Mouse (Mus musculus) stomach, embryonic 14.5 days (tissue): ENCODE results near the gene Pomc. TPM values are rescaled to one million over a fixed set of nuclear protein-coding genes. Genes with fewer than 3 reads are reported as not detected.

Source experiments
- ATAC-seq: fragments of 200-750 bp; cut with Nextera tagmentation; 2 replicates; pipeline ENCODE4 v1.8.0; 2017; ENCODE audit warnings: low read depth, moderate TSS enrichment; ENCODE audit not compliant: insufficient number of reproducible peaks, insufficient read depth, low FRiP score
- H3K27ac ChIP-seq: fragments of 300-500 bp; sonication (generic); 2 replicates; pipeline ENCODE4 v1.5.1; 2014; ENCODE audit warnings: mild to moderate bottlenecking, low read length, moderate library complexity, mixed read lengths
- H3K27me3 ChIP-seq: fragments of 300-500 bp; sonication (generic); 2 replicates; pipeline ENCODE4 v1.6.1; 2014; ENCODE audit warnings: low read length, control low read depth, mixed read lengths; ENCODE audit not compliant: control insufficient read depth, insufficient read depth
- H3K36me3 ChIP-seq: fragments of 300-500 bp; sonication (generic); 2 replicates; pipeline ENCODE4 v1.6.1; 2014; ENCODE audit warnings: mild to moderate bottlenecking, control low read depth, low read length, moderate library complexity, mixed read lengths; ENCODE audit not compliant: control insufficient read depth, insufficient read depth
- H3K4me1 ChIP-seq: fragments of 300-500 bp; sonication (generic); 2 replicates; pipeline ENCODE4 v1.6.1; 2014; ENCODE audit warnings: low read length, control low read depth, mixed read lengths; ENCODE audit not compliant: control insufficient read depth, insufficient read depth
- H3K4me2 ChIP-seq: fragments of 300-500 bp; sonication (generic); replicated peaks from 2 replicates; pipeline ENCODE4 v1.6.1; 2014; ENCODE audit warnings: low read depth, low read length, control low read depth
- H3K4me3 ChIP-seq: fragments of 300-500 bp; sonication (generic); 2 replicates; pipeline ENCODE4 v1.5.1; 2014; ENCODE audit warnings: low read depth, low read length, control low read depth
- H3K9ac ChIP-seq: fragments of 300-500 bp; sonication (generic); replicated peaks from 2 replicates; pipeline ENCODE4 v1.6.1; 2014; ENCODE audit warnings: low read depth, mild to moderate bottlenecking, control low read depth, low read length, moderate library complexity, mixed read lengths
- H3K9me3 ChIP-seq: fragments of 300-500 bp; sonication (generic); 2 replicates; pipeline ENCODE4 v1.6.1; 2016; ENCODE audit warnings: low read depth, low read length, control low read depth; ENCODE audit not compliant: control insufficient read depth
- WGBS: fragments of 180-500 bp; shearing (Covaris S2); extraction: QIAGEN DNeasy Blood & Tissue Kit; methylation state at CpG from one replicate; pipeline ENCODE4 v1.1.7; 2014; 5-methylcytosine and 5-hydroxymethylcytosine counted together
- polyA plus RNA-seq: library from polyadenylated mRNA; unstranded; fragments of >200 nt; fragmentation: Nextera tagmentation; extraction: Ambion mirVana; gene quantifications from 2 replicates; pipeline ENCODE4 v1.2.1, GENCODE M21; 2014

Pomc gene
- polyA plus RNA-seq, 1 experiment from 2014 or later, result 2.6 TPM

DNA sequence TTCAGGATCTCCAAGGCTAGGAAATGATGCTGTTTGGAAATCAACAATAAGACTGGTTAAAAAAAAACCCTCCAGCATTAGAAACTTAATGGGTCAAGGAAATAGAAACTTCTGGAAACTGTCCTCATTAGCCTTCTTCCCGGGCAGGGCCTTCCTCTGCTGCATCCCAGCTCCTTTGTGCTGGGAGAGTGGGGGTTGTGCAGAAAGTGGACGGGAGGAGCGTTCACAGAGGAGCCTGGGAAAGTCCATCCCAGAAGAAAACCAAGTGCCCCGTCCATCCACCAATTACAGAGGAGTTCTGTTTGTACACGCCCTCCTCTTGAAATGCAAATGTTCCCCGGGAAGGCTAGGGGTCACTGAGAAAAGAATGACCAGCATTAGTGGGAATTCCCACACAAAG lies 49.9 kb downstream of the Pomc start:
- WGBS, result 30% methylated on average over 6 of the region's 6 CpGs
- Histone ChIP-seq H3K4me1 (peaks cover 11% of the 10 kb centered on the region; the same call in 1 of the 2 replicates), H3K4me3 (no peak overlapping the region), H3K36me3 (no peaks in the 10 kb centered on the region), H3K27ac (no peak overlapping the region), H3K27me3 (no peaks in the 10 kb centered on the region), H3K4me2 (no peak overlapping the region), H3K9ac (no peak overlapping the region), H3K9me3 (no peaks in the 10 kb centered on the region)
- no peak for ATAC-seq

DNA sequence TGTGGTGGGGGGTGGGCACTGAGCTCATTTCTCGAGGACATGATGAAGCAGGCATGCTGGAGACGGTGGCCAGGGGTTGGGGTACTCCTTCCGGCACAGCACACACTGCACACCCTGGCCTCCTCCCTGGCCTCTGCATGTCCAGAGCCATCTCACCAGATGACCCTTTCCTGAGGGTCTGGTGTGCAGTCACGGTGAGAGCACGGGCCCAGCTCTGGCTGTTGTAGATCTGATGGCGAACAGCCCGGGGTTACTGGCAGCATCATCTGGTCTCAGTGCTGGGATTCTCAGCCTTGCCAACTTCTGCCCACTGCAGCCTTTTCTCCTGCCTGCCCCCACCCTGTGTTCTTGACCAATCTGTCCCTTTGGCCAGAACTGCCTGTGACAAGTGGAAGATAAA lies 51.3 kb downstream of the Pomc start:
- no peak for ATAC-seq
- no peaks in the 10 kb centered on the region for H3K9me3 ChIP-seq
- H3K4me2 ChIP-seq, result no peak overlapping the region
- H3K27ac ChIP-seq, result no peak overlapping the region
- 74% methylated on average over 7 of the region's 7 CpGs for WGBS
- H3K4me3 ChIP-seq, result no peak overlapping the region
- H3K36me3 ChIP-seq, result no peaks in the 10 kb centered on the region
- H3K4me1 ChIP-seq, result peaks cover 11% of the 10 kb centered on the region; the same call in 1 of the 2 replicates
- H3K9ac ChIP-seq, result no peak overlapping the region
- no peaks in the 10 kb centered on the region for H3K27me3 ChIP-seq

- H3K4me1 ChIP-seq, result peaks cover 11% of the 10 kb centered on the region; the same call in 1 of the 2 replicates
- H3K27ac ChIP-seq, result no peak overlapping the region; the same call in 1 of the 2 replicates
- ATAC-seq, result no peak
- H3K9me3 ChIP-seq, result no peaks in the 10 kb centered on the region
- no peak overlapping the region for H3K4me3 ChIP-seq
- H3K27me3 ChIP-seq, result no peaks in the 10 kb centered on the region
- H3K4me2 ChIP-seq, result no peak overlapping the region
- no peaks in the 10 kb centered on the region for H3K36me3 ChIP-seq
- H3K9ac ChIP-seq, result no peak overlapping the region; the same call in 1 of the 2 replicates
- 42% methylated on average over 4 of the region's 4 CpGs for WGBS
These were observed 52.4 kb downstream of the Pomc start for GRCm38 (mm10) chr12:4007181-4007580.

GRCm38 (mm10) chr12:4007766-4008165 lies 53.0 kb downstream of the Pomc start:
- Histone ChIP-seq H3K4me2 (no peak overlapping the region), H3K27me3 (no peaks in the 10 kb centered on the region), H3K4me3 (no peak overlapping the region), H3K27ac (peak overlapping the region; percentile 0; the same call in 1 of the 2 replicates), H3K9me3 (no peaks in the 10 kb centered on the region), H3K36me3 (no peaks in the 10 kb centered on the region), H3K4me1 (peaks cover 11% of the 10 kb centered on the region; the same call in 1 of the 2 replicates), H3K9ac (no peak overlapping the region)
- no peak for ATAC-seq
- WGBS, result 37% methylated on average over 4 of the region's 4 CpGs

DNA sequence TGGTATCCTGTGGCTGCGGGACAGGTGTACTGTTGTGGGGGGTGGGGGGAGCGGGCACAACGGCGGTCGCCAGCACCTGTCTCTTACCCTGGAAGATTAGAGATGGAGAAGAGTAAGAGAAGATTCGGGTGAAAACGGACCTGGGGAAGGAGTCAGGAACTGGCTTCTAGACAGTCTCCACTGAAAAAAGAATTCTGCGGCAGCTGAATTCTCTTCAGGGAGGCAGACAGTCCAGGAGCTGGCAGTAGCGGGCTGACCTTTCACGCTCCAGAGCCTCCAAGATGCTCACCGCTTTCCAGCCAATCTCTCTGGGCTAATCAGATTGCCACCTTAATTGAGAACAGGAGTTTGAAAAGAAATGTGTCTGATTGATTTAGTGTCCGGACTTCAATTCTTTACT lies 54.0 kb downstream of the Pomc start:
- Histone ChIP-seq H3K9ac (no peak overlapping the region), H3K4me1 (peaks cover 11% of the 10 kb centered on the region; the same call in 1 of the 2 replicates), H3K27me3 (no peaks in the 10 kb centered on the region), H3K9me3 (no peaks in the 10 kb centered on the region), H3K4me2 (no peak overlapping the region), H3K27ac (no peak overlapping the region), H3K4me3 (no peak overlapping the region), H3K36me3 (no peaks in the 10 kb centered on the region)
- WGBS, result 86% methylated on average over 12 of the region's 12 CpGs
- no peak for ATAC-seq

Other genes starting within 250 kb of the Pomc start
- gene Dnmt3a, start 148.9 kb upstream of the Pomc start, polyA plus RNA-seq, result 77.9 and 83.1 TPM in 2 replicates
- 3.2 and 3.5 TPM in 2 replicates for gene Efr3b, start 84.0 kb downstream of the Pomc start, polyA plus RNA-seq
- gene Dnajc27, start 127.6 kb downstream of the Pomc start, polyA plus RNA-seq, result 7.1 and 8.3 TPM in 2 replicates
- 8.9 and 9.1 TPM in 2 replicates for gene Adcy3, start 178.2 kb downstream of the Pomc start, polyA plus RNA-seq